Mouse (Mus musculus) mouse embryonic stem cell (cell line): Measurements from ENCODE around the gene Hectd1.

Experiments
- in situ Hi-C, 2 experiments: fragments of 300-500 bp; cut with MboI; formaldehyde crosslinking; loops; 1 replicate in 1 of 2; 3 replicates in 1 of 2; pipeline ENCODE4 v1.14.3; 2019 to 2020; ENCODE audit warnings: low sequenced_read_pairs in 2 of 2, low pct_unique_long_range_greater_than_20kb in 1 of 2, mixed read lengths in 1 of 2; ENCODE audit not compliant: unreplicated experiment in 1 of 2

Hectd1 gene

DNA sequence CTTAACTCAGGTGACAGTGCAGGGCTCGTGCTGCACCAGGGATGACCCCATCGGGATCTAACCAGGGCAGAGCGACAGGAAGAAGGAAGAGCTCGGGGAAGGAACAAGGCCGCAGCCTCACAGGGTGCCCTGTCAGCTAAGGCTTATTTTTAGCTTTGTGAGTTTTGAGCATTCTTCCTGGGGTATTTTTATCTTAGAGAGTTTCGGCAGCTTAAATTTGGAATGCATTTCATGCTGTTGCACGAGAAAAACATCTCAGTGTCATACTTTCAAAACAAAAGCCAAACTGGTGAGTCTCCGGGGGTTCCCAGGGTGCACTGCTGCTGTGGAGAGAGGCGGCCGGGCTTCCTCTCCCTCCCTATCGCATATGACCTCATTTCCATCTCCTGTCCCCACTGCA, 100.3 kb downstream of the Hectd1 start:
- in situ Hi-C loops: no loop called here

DNA sequence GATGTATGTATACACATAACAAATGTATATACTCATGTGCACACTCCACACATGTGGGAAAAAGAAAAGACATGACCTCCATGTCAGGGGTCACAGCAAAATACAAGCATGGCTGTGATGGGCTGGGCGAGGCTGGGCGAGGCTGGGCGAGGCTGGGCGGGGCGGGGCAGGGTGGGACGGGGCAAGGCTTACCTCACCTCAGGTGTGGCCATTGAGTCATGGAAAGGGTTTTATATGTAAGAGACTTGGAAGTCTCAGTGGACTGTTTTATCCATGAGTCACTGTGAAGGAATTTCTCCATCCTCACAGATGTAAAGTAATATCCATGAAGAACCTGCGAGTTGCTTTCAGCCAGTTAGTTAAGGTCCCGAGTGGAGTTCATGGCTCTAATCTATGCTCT, 107.5 kb downstream of the Hectd1 start:
- in situ Hi-C loops: no loop called here

- in situ Hi-C loops: no loop called here
These were observed 110.7 kb downstream of the Hectd1 start for GRCm38 (mm10) chr12:51718617-51719016.

- in situ Hi-C loops: no loop called here
These were observed 116.7 kb downstream of the Hectd1 start for GRCm38 (mm10) chr12:51712685-51713084.

DNA sequence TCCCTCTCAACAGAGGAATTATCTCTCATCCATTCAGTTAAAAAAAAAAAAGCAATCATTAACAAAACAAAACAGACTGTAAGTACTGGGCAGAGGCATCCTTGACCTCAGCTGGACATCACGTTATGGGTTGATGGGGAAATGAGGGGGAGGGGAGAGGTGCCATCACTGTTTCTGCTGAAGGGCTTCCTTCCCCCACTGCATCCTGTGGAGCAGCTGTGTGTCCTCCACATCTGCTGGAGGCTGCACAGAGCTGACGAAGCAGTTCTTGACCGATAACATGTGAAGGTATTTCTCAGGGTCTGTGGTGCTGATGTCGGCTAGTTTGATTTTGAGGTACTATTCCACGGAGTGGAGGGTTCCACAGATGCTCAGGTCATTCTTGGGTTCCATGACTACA, 119.2 kb downstream of the Hectd1 start:
- in situ Hi-C loops: no loop called here

DNA sequence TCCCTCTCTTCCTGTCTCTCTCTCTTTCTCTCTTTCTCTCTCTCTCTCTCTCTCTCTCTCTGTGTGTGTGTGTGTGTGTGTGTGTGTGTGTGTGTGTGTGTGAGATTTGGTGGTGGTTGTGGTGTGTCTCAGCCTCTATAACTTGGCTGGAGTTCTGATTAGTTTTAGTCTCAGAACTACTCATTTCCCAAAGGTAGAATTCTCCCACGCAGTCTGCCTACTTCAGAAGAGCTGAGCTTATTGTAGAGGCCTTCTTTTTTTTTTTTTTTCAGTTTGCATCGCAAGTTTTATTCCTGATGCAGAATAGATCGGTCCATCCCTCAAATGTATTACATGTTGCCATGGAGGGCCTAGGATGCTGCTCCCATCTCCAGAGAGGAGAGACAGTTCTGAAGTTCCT, 119.6 kb downstream of the Hectd1 start:
- in situ Hi-C loops: no loop called here

GRCm38 (mm10) chr12:51708941-51709686, 120.2 kb downstream of the Hectd1 start:
- in situ Hi-C loops: no loop called here

- in situ Hi-C loops: no loop called here
These were observed 122.6 kb downstream of the Hectd1 start for GRCm38 (mm10) chr12:51706673-51707235.

DNA sequence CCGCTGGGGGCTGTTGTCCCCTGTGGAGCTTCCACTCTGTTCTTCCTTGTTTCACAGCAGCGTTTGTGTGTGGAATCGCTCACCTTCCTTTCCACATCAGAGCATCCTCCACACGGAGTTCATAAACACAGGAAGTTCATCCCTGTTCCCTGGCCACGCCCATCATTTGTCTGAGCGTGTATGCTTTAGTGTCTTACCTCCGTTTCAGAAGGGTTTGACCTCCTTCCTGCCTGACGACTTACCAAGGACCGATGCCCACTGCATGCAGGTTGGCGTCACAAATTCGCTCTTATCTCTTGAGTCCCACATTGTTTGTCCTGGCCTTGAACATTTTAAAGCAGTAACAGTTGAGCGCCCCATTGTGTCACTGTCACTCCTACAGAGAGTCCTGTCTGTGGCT, 123.6 kb downstream of the Hectd1 start:
- in situ Hi-C loops: no loop called here

DNA sequence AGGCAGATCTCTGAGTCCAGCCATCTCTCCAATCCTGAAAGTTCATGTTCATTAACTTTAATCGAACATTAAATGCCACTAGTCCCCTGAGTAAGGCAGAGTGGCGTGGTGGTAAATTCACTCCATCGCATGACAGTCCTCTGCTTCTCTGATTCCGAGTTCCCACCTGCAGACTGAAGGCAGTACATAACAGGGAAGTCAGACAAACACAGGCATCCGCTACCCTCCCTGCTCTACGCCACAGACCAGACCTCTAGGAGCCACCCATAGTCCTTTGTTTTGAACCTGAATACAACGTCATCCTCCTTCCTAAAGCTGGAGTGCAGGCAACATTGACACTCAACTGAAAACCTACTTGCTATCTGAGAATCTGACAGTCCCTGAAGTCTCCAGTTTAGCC, 124.8 kb downstream of the Hectd1 start:
- in situ Hi-C loops: no loop called here

DNA sequence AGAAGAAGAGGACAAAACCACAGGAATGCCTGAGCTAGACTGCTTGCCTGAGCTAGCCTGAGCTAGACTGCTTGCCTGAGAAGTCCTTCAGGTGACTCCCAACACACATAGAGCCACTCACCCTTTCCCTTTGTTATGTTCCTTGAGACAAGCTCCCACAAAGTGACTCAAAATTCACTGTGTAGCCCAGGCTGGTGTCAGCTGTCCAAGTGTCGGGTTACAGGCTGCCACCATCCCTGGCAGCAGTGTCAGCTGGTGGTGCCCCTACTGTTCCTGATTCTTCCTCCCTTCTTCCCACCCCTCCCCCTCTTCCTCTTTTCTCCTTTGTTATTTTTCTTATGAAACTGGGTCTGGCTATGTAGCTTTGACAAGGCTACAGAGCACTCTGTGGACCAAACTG, 125.5 kb downstream of the Hectd1 start:
- in situ Hi-C loops: no loop called here

- in situ Hi-C loops: no loop called here
These were observed 127.6 kb downstream of the Hectd1 start for GRCm38 (mm10) chr12:51701723-51702122.

- in situ Hi-C loops: loop anchor here in 1 of 2 experiments (25.0 kb wide), 1 partner anchor 687 kb away; no protein-coding TSS in a partner anchor
These were observed 129.5 kb downstream of the Hectd1 start for GRCm38 (mm10) chr12:51699623-51700393.

DNA sequence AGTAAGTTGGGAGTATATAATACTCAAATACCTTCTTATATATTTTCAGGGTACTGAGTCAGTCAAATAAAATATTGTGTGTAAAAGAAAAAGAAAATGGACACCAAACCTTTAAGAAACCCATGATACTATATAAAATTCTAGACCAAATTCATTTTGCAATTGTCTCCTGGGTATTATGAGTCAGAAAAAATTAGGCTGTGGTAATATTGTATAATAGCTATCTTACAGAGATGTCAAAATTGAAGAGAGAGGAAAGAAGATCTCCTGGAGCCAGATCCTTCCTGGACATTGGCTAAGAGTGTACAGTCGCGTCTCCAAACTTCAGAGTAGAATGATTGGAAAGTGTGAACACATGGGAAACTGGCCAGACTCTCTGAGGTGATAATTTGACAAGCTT, 133.2 kb downstream of the Hectd1 start:
- in situ Hi-C loops: loop anchor here in 1 of 2 experiments (25.0 kb wide), 1 partner anchor 691 kb away; no protein-coding TSS in a partner anchor

GRCm38 (mm10) chr12:51694966-51695365, 134.4 kb downstream of the Hectd1 start:
- in situ Hi-C loops: loop anchor here in 1 of 2 experiments (25.0 kb wide), 1 partner anchor 692 kb away; no protein-coding TSS in a partner anchor

DNA sequence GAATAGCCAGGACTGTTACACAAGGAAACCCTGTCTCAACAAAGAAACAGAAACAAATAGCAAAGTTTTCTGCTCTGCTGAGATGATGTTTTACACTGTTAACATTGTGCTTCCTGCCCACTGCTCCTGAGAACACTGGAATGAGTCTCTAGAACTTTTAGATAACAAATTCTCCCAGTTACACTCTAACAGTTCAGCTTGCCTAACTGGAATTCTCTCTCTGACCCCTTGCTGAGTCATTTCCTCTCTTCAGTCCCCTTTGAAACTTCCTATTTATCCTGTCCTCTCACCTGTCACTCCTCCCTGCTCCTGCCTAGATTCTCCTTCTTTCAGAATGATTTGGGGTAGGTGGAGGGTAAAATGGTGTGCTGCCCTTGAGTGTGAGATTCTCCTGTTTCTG, 135.2 kb downstream of the Hectd1 start:
- in situ Hi-C loops: loop anchor here in 1 of 2 experiments (25.0 kb wide), 1 partner anchor 693 kb away; no protein-coding TSS in a partner anchor
